Mouse (Mus musculus): Measurements from ENCODE around the gene Eml4. TPM values are rescaled to one million over a fixed set of nuclear protein-coding genes. Genes with fewer than 3 reads are reported as not detected.
A peak's percentile ranks its signal among the peaks of the same experiment; 100 is the strongest.

Eml4 gene
- total RNA-seq, 4 experiments from 2014 or later, result 3.3 to 5.0 (median 4.0) TPM

- no peak for DNase-seq (ENCODE audit: low spot score)
These were observed 148.2 kb downstream of the Eml4 start for GRCm38 (mm10) chr17:83498889-83499288.

- no peak for DNase-seq (ENCODE audit: low spot score)
These were observed 149.0 kb downstream of the Eml4 start for GRCm38 (mm10) chr17:83499692-83500091.

GRCm38 (mm10) chr17:83503693-83504092, 153.0 kb downstream of the Eml4 start:
- DNase-seq (ENCODE audit: low spot score), result no peak

- no peak for DNase-seq (ENCODE audit: low spot score)
These were observed 161.4 kb downstream of the Eml4 start for GRCm38 (mm10) chr17:83512130-83512529.

- DNase-seq (ENCODE audit: low spot score), result no peak
These were observed 163.0 kb downstream of the Eml4 start for GRCm38 (mm10) chr17:83513655-83514212.

- DNase-seq (ENCODE audit: low spot score), result peak; percentile 92
These were observed 163.5 kb downstream of the Eml4 start for GRCm38 (mm10) chr17:83514213-83514701.

- DNase-seq (ENCODE audit: low spot score), result no peak
These were observed 166.7 kb downstream of the Eml4 start, which contains the start of gene Cox7a2l for GRCm38 (mm10) chr17:83517280-83518015. Gene Cox7a2l, minus strand, starts transcription at chr17:83517330.

- DNase-seq (ENCODE audit: low spot score), result no peak
These were observed 171.2 kb downstream of the Eml4 start for GRCm38 (mm10) chr17:83521881-83522280.

GRCm38 (mm10) chr17:83522590-83523379, 172.1 kb downstream of the Eml4 start:
- no peak for DNase-seq (ENCODE audit: low spot score)

- no peak for DNase-seq (ENCODE audit: low spot score)
These were observed 174.0 kb downstream of the Eml4 start for GRCm38 (mm10) chr17:83524753-83525152.

- DNase-seq (ENCODE audit: low spot score), result no peak
These were observed 174.9 kb downstream of the Eml4 start for GRCm38 (mm10) chr17:83525596-83525995.

- no peak for DNase-seq (ENCODE audit: low spot score)
These were observed 175.4 kb downstream of the Eml4 start for GRCm38 (mm10) chr17:83526091-83526561.

GRCm38 (mm10) chr17:83526624-83527532, 176.1 kb downstream of the Eml4 start:
- peak; percentile 35 for DNase-seq (ENCODE audit: low spot score)

GRCm38 (mm10) chr17:83527651-83528381, 177.1 kb downstream of the Eml4 start:
- peak; percentile 49 for DNase-seq (ENCODE audit: low spot score)

Other genes with a start within 250 kb of the Eml4 start
- 10 to 100 TPM; 46.4 to 59.2 (median 52.7) TPM for gene Pkdcc, start 135.6 kb upstream of the Eml4 start, total RNA-seq (2022)
- gene Cox7a2l, start 166.4 kb downstream of the Eml4 start, total RNA-seq (2022), result 100 to 1,000 TPM; 306 to 336 (median 326) TPM